Comparison of ENCODE assay signal across 11 mouse cellular contexts in genomic region chr16:30155070-30155469, GRCm38 (mm10).
DNase-seq lines count a peak whose midpoint lies in the region; ATAC-seq and TF ChIP-seq lines count a peak whose summit lies in the region.
"Had no signal": no experiment of that assay in that cellular context is flagged by ENCODE, and none has a peak within 500 bp of the region (broad histone marks: within the 10 kb centered on the region; RNA-seq: fewer than 3 reads in every experiment).

No protein-coding gene starts in this region.

- TF ChIP-seq POLR2A in ES-Bruce4 (IDR thresholded peaks at IDR 0.05; ENCODE audit: insufficient read depth, low read length) = no peak

- no peaks in the 10 kb centered on the region for H3K36me3 ChIP-seq in ES-Bruce4 (ENCODE audit: control insufficient read depth, insufficient read depth, low read length, poor library complexity, severe bottlenecking)
- H3K36me3 ChIP-seq in embryonic facial prominence, embryonic 12.5 days = no peaks in the 10 kb centered on the region
- H3K36me3 ChIP-seq in limb, embryonic 11.5 days (ENCODE audit: control insufficient read depth, insufficient read depth, low read length) = no peaks in the 10 kb centered on the region
- H3K36me3 ChIP-seq: lung, embryonic 15.5 days had no signal

- intact Hi-C loops in left cerebral cortex, postnatal 4 days (cut with DNase I) = no loop called here
- intact Hi-C loops in left cerebral cortex, adult 2 months (cut with DNase I) = no loop called here

- peak; percentile 19 for DNase-seq in left cerebral cortex, postnatal 4 days
- no peak for DNase-seq in left cerebral cortex, adult 2 months (ENCODE audit: extremely low spot score in 1 of 2, low spot score in 2 of 2)
- peak; percentile 41 for DNase-seq in limb, embryonic 11.5 days (ENCODE audit: low spot score)
- DNase-seq in gastrocnemius, adult 18-20 months (ENCODE audit: low spot score) = no peak
- no peak for DNase-seq in gastrocnemius, postnatal 4 days (ENCODE audit: low spot score in 2 of 2)
- DNase-seq: kidney, adult 18-20 months had no signal

- peak overlapping the region; percentile 15; the same call in 1 of the 2 replicates for H3K4me2 ChIP-seq in embryonic facial prominence, embryonic 12.5 days (replicated peaks)
- no peak overlapping the region for H3K4me2 ChIP-seq in limb, embryonic 11.5 days (ENCODE audit: low read depth, severe bottlenecking)
- H3K4me2 ChIP-seq: lung, embryonic 15.5 days had no signal

- peaks cover 5% of the 10 kb centered on the region for H3K4me1 ChIP-seq in ES-Bruce4 (ENCODE audit: control insufficient read depth, insufficient read depth, low read length)
- peaks cover 21% of the 10 kb centered on the region for H3K4me1 ChIP-seq in embryonic facial prominence, embryonic 12.5 days
- H3K4me1 ChIP-seq in limb, embryonic 11.5 days (ENCODE audit: control insufficient read depth, insufficient read depth, low read length) = peaks cover 20% of the 10 kb centered on the region

- no peaks in the 10 kb centered on the region for H3K9me3 ChIP-seq in ES-Bruce4 (replicated peaks; ENCODE audit: control insufficient read depth, insufficient read depth, low read length, poor library complexity, severe bottlenecking)
- no peaks in the 10 kb centered on the region for H3K9me3 ChIP-seq in embryonic facial prominence, embryonic 12.5 days
- no peaks in the 10 kb centered on the region for H3K9me3 ChIP-seq in limb, embryonic 11.5 days (ENCODE audit: control insufficient read depth, low read length)
- H3K9me3 ChIP-seq: lung, embryonic 15.5 days had no signal

- ATAC-seq in embryonic facial prominence, embryonic 12.5 days (ENCODE audit: insufficient number of reproducible peaks, insufficient read depth, low FRiP score, low TSS enrichment) = no peak
- ATAC-seq in limb, embryonic 11.5 days (ENCODE audit: insufficient number of reproducible peaks, low FRiP score, low TSS enrichment, low read depth) = no peak
- no peak for ATAC-seq in cerebellum, adult (ENCODE audit: insufficient number of reproducible peaks, low FRiP score, low TSS enrichment)
- ATAC-seq: Patski had no signal

- WGBS in embryonic facial prominence, embryonic 12.5 days = 14% methylated on average over 6 of the region's 6 CpGs
- 13% methylated on average over 6 of the region's 6 CpGs for WGBS in limb, embryonic 11.5 days

- no peak for TF ChIP-seq EP300 in ES-Bruce4 (IDR thresholded peaks at IDR 0.05; ENCODE audit: insufficient read depth, low read depth, low read length)

- no peaks in the 10 kb centered on the region for H3K27me3 ChIP-seq in ES-Bruce4 (ENCODE audit: control insufficient read depth, insufficient read depth, low read length, poor library complexity, severe bottlenecking)
- no peaks in the 10 kb centered on the region for H3K27me3 ChIP-seq in embryonic facial prominence, embryonic 12.5 days
- H3K27me3 ChIP-seq in limb, embryonic 11.5 days (ENCODE audit: control insufficient read depth, insufficient read depth, low read length) = no peaks in the 10 kb centered on the region
- H3K27me3 ChIP-seq: lung, embryonic 15.5 days; Patski had no signal

- peak overlapping the region; percentile 43; the same call in 1 of the 2 replicates for H3K9ac ChIP-seq in ES-Bruce4 (ENCODE audit: low read depth, poor library complexity, severe bottlenecking)
- peak overlapping the region; percentile 19; the same call in 1 of the 2 replicates for H3K9ac ChIP-seq in embryonic facial prominence, embryonic 12.5 days
- H3K9ac ChIP-seq in limb, embryonic 11.5 days (ENCODE audit: low read length) = no peak overlapping the region
- H3K9ac ChIP-seq: lung, embryonic 15.5 days had no signal

- H3K27ac ChIP-seq in left cerebral cortex, adult 2 months = no peak overlapping the region
- H3K27ac ChIP-seq in ES-Bruce4 (ENCODE audit: insufficient read depth, low read length) = peak overlapping the region; percentile 73
- H3K27ac ChIP-seq in embryonic facial prominence, embryonic 12.5 days = peak overlapping the region; percentile 81
- peak overlapping the region; percentile 65 for H3K27ac ChIP-seq in limb, embryonic 11.5 days (replicated peaks; ENCODE audit: low read depth, low read length)
- H3K27ac ChIP-seq: lung, embryonic 15.5 days had no signal

- H3K4me3 ChIP-seq in left cerebral cortex, adult 2 months = no peak overlapping the region
- no peak overlapping the region for H3K4me3 ChIP-seq in ES-Bruce4 (ENCODE audit: low read depth, low read length)
- no peak overlapping the region for H3K4me3 ChIP-seq in embryonic facial prominence, embryonic 12.5 days
- H3K4me3 ChIP-seq in limb, embryonic 11.5 days (ENCODE audit: low read depth, low read length) = no peak overlapping the region
- H3K4me3 ChIP-seq: lung, embryonic 15.5 days had no signal

- TF ChIP-seq CTCF in left cerebral cortex, adult 2 months (IDR thresholded peaks at IDR 0.05) = no peak
- TF ChIP-seq CTCF in ES-Bruce4 (IDR thresholded peaks at IDR 0.05; ENCODE audit: low read depth, low read length) = no peak

Comparison
In these comparisons a context has a peak if more than half of its experiments do, and no peak if none do; other contexts are left out.
1. DNase-seq: peak in left cerebral cortex, postnatal 4 days (single experiment) and limb, embryonic 11.5 days (single experiment); none in left cerebral cortex, adult 2 months (0 of 2), gastrocnemius, adult 18-20 months (single experiment) and gastrocnemius, postnatal 4 days (0 of 2).